Mouse (Mus musculus): ENCODE measurements around the gene Srsf9.
"Not testable (repeated sequence)": the region's sequence is repeated elsewhere in the genome, so short reads cannot be mapped to it uniquely, and the experiment has no call there.

- not testable (repeated sequence) for TF ChIP-seq CTCF, POLR2A (IDR thresholded peaks at IDR 0.05; ENCODE audit: insufficient read depth, low read depth, low read length)
These were observed 24.8 kb upstream of the Srsf9 start for GRCm38 (mm10) chr5:115302190-115302589.

All from olfactory bulb, adult 2 months (tissue).